Mouse (Mus musculus) lung, embryonic 16.5 days (tissue): ENCODE measurements around the gene Ctnna3. TPM values are rescaled to one million over a fixed set of nuclear protein-coding genes. Genes with fewer than 3 reads are reported as not detected.
A peak's percentile ranks its signal among the peaks of the same experiment; 100 is the strongest.

Experiments used
- ATAC-seq: fragments of 200-750 bp; cut with Nextera tagmentation; 2 replicates; pipeline ENCODE4 v1.8.0; 2017; ENCODE audit warnings: low read depth, mild to moderate bottlenecking, moderate library complexity
- H3K27ac ChIP-seq: fragments of 300-500 bp; sonication (generic); 2 replicates; pipeline ENCODE4 v1.5.1; 2014; ENCODE audit warnings: mild to moderate bottlenecking, control low read depth, low read length
- H3K27me3 ChIP-seq: fragments of 300-500 bp; sonication (generic); 2 replicates; pipeline ENCODE4 v1.6.1; 2014; ENCODE audit warnings: low read depth, low read length, mixed read lengths; ENCODE audit not compliant: control insufficient read depth, insufficient read depth
- H3K36me3 ChIP-seq: fragments of 300-500 bp; sonication (generic); 2 replicates; pipeline ENCODE4 v1.6.1; 2014; ENCODE audit warnings: low read length; ENCODE audit not compliant: control insufficient read depth, insufficient read depth
- H3K4me1 ChIP-seq: fragments of 300-500 bp; sonication (generic); replicated peaks from 2 replicates; pipeline ENCODE4 v1.6.1; 2014; ENCODE audit warnings: low read length, mixed read lengths; ENCODE audit not compliant: control insufficient read depth, insufficient read depth
- H3K4me2 ChIP-seq: fragments of 300-500 bp; sonication (generic); 2 replicates; pipeline ENCODE4 v1.6.1; 2014; ENCODE audit warnings: low read depth, low read length, control low read depth
- H3K4me3 ChIP-seq: fragments of 300-500 bp; sonication (generic); 2 replicates; pipeline ENCODE4 v1.5.1; 2014; ENCODE audit warnings: mild to moderate bottlenecking, low read length, control low read depth
- H3K9ac ChIP-seq: fragments of 300-500 bp; sonication (generic); 2 replicates; pipeline ENCODE4 v1.6.1; 2014; ENCODE audit warnings: low read length, control low read depth
- H3K9me3 ChIP-seq: fragments of 300-500 bp; sonication (generic); 2 replicates; pipeline ENCODE4 v1.6.1; 2016; ENCODE audit warnings: low read length; ENCODE audit not compliant: control insufficient read depth
- WGBS: fragments of 180-500 bp; shearing (Covaris S2); extraction: QIAGEN DNeasy Blood & Tissue Kit; methylation state at CpG from one replicate; pipeline ENCODE4 v1.1.7; 2014; 5-methylcytosine and 5-hydroxymethylcytosine counted together
- polyA plus RNA-seq: library from polyadenylated mRNA; unstranded; fragments of >200 nt; fragmentation: Nextera tagmentation; extraction: Ambion mirVana; gene quantifications from 2 replicates; pipeline ENCODE4 v1.2.1, GENCODE M21; 2015

The Ctnna3 gene
- polyA plus RNA-seq, 1 experiment from 2014 or later = 0.99 TPM

DNA sequence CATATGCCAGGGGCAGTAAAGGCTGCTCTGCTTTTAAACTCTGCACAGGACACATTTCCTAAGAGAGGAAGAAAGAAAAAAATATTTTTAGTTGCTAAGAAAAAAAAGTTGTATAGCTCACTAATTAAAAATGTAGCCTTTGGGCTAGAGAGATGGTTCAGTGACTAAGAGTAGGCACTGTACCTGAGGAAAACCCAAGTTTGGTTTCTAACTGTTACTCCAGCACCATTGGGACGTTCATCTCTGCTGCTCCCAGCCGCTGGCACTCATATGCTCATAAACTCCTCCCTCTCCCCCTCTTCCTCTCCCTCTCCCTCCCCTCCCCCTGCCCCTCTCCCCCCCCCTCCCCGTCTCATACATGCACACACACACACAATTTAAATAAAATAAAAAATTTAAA lies 1441.0 kb downstream of the Ctnna3 start:
- no peaks in the 10 kb centered on the region; the same call in 1 of the 2 replicates for H3K9me3 ChIP-seq
- no peak overlapping the region for H3K4me2 ChIP-seq
- no peaks in the 10 kb centered on the region for H3K4me1 ChIP-seq
- 57% methylated on average over 2 of the region's 3 CpGs for WGBS
- no peak overlapping the region for H3K27ac ChIP-seq
- no peaks in the 10 kb centered on the region for H3K27me3 ChIP-seq
- H3K36me3 ChIP-seq = no peaks in the 10 kb centered on the region
- ATAC-seq = no peak
- no peak overlapping the region for H3K9ac ChIP-seq
- no peak overlapping the region for H3K4me3 ChIP-seq

DNA sequence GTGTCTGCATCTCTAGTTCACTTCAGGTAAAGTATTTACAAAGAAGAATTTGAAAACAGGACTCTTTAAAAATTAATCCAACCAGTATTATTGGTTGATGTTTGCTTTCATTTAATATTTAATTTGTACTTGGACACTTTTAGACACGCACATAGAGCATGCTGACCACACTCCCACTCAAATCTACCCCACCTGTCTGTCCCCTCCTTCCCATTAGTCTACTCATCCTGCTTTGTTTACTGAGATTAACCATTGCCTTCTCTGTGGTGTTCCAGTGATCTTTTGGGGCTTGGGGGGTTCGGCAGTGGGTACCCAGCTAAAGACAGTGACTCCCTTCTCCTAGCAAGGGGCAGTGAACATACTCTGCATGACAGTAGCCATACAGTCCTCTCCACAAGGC lies 1446.6 kb downstream of the Ctnna3 start:
- no peak for ATAC-seq

DNA sequence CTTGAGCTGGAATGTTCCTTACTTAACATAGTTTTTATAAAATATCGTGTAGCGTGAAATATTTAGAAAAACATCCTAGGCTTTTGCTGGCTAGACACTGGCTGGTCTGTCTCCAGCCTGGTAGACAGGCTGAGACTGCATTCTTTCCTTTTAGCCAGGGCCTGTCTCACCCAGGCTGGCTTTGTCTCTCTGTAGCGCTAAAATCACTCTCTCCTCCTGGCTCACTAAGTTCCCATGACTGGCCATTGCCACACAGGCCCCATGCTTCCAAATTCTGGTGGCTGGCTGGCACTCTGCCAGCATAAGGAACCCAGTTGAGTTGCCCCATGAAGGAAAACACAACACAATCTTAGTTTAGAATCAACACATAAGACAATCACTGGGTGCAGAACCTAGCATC lies 1450.0 kb downstream of the Ctnna3 start:
- no peak for ATAC-seq
- WGBS = 74% methylated on average over 3 of the region's 3 CpGs
- H3K4me2 ChIP-seq = no peak overlapping the region

More for the DNA sequence above, 1446.6 kb downstream of the Ctnna3 start:
- H3K4me3 ChIP-seq = no peak overlapping the region
- H3K4me1 ChIP-seq = no peaks in the 10 kb centered on the region
- H3K4me2 ChIP-seq = no peak overlapping the region
- H3K9me3 ChIP-seq = no peaks in the 10 kb centered on the region
- no peak overlapping the region for H3K27ac ChIP-seq
- H3K36me3 ChIP-seq = no peaks in the 10 kb centered on the region
- H3K27me3 ChIP-seq = no peaks in the 10 kb centered on the region
- H3K9ac ChIP-seq = no peak overlapping the region
- WGBS = 64% methylated on average over 2 of the region's 2 CpGs

DNA sequence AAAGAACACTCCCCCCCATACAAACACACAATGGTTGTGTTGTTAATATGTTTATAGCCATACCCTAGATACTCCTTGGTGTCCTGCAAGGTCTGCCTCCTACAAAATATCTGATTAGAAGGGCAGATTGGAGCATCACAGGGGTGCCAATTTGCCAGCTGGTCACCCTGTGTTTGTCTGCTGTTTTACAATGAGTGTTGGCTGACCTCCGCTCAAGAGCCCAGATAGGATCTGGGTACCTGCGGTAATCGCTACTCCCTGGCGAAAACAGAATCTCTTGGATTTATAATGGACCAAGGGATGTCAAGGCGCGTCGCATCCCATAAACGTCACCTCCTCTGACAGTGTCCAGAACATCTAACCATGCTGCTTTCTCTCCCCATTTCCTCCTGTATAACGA lies 1457.0 kb downstream of the Ctnna3 start:
- H3K4me3 ChIP-seq = no peak overlapping the region
- H3K4me1 ChIP-seq = no peaks in the 10 kb centered on the region
- 94% methylated on average over 9 of the region's 9 CpGs for WGBS

More for the DNA sequence above, 1450.0 kb downstream of the Ctnna3 start:
- no peak overlapping the region for H3K27ac ChIP-seq
- H3K4me3 ChIP-seq = no peak overlapping the region
- no peak overlapping the region for H3K9ac ChIP-seq
- H3K9me3 ChIP-seq = no peaks in the 10 kb centered on the region
- H3K4me1 ChIP-seq = no peaks in the 10 kb centered on the region
- no peaks in the 10 kb centered on the region for H3K27me3 ChIP-seq
- H3K36me3 ChIP-seq = no peaks in the 10 kb centered on the region

DNA sequence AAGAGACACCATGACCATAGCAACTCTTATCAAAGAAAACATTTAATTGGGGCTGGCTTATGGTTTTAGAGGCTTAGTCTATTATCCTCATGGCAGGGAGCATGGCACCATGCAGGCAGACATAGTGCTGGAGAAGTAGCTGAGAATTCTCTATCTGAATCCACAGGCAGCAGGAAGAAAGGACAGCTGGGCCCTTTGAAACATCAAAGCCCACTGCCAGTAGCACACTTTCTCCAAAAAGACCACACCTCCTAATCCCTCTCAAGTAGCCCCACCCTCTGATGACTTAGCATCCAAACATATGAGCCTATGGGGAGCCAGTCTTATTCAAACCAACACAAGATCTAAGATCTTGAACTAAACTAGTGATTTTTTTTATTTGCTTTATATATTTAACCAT lies 1462.6 kb downstream of the Ctnna3 start:
- no peak overlapping the region for H3K27ac ChIP-seq
- H3K36me3 ChIP-seq = no peaks in the 10 kb centered on the region
- no peak overlapping the region for H3K9ac ChIP-seq
- no peaks in the 10 kb centered on the region for H3K9me3 ChIP-seq
- ATAC-seq = no peak
- no peak overlapping the region for H3K4me3 ChIP-seq
- no peaks in the 10 kb centered on the region for H3K4me1 ChIP-seq
- no peak overlapping the region for H3K4me2 ChIP-seq
- no peaks in the 10 kb centered on the region for H3K27me3 ChIP-seq

More for the DNA sequence above, 1457.0 kb downstream of the Ctnna3 start:
- ATAC-seq = no peak
- Histone ChIP-seq H3K27ac (no peak overlapping the region), H3K4me2 (no peak overlapping the region), H3K9me3 (no peaks in the 10 kb centered on the region), H3K9ac (no peak overlapping the region), H3K36me3 (no peaks in the 10 kb centered on the region), H3K27me3 (no peaks in the 10 kb centered on the region)

DNA sequence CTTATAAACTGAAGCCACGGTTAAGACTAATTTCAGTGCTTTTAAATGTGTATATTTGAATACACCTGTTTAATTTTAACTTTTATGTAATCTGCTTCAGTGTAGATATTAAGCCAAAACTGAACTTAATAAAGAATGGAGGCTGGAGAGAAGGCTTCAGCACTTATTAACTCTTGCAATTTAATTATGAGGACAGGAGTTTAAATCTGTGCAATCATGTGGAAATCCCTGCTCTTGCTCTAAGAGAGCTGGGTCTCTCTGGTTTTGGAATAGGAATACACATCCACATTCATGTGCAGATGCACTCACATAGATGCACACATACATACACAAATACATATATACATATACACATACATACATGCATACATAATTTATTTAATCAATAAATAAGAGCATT lies 1468.8 kb downstream of the Ctnna3 start:
- Histone ChIP-seq H3K27me3 (no peaks in the 10 kb centered on the region), H3K4me1 (no peaks in the 10 kb centered on the region), H3K9me3 (no peaks in the 10 kb centered on the region), H3K36me3 (no peaks in the 10 kb centered on the region), H3K4me2 (no peak overlapping the region), H3K9ac (no peak overlapping the region), H3K4me3 (no peak overlapping the region), H3K27ac (no peak overlapping the region)
- no peak for ATAC-seq
- WGBS = 76% methylated on average over 1 of the region's 1 CpGs

DNA sequence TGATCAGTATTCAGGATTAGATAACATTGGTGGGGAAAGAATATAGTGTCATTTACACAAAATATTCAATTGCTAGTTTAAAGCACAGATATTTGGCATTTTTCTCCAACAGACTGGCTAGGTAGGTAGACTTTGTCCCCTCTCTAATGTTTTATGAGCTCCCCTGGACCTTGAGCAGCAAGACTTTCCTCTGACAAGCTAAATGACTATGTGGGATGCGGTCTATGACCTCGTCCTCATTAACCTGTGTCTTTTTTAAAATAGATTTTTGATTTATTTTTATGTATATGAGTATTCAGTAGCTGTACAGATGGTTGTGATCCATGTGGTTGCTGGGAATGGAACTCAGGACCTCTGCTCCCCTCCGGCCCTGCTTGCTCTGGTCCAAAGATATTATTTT lies 1471.8 kb downstream of the Ctnna3 start:
- Histone ChIP-seq H3K4me2 (no peak overlapping the region), H3K9me3 (no peaks in the 10 kb centered on the region), H3K4me1 (no peaks in the 10 kb centered on the region), H3K27me3 (no peaks in the 10 kb centered on the region), H3K36me3 (no peaks in the 10 kb centered on the region), H3K27ac (no peak overlapping the region), H3K9ac (no peak overlapping the region), H3K4me3 (no peak overlapping the region)
- no peak for ATAC-seq
- 80% methylated on average over 3 of the region's 3 CpGs for WGBS

DNA sequence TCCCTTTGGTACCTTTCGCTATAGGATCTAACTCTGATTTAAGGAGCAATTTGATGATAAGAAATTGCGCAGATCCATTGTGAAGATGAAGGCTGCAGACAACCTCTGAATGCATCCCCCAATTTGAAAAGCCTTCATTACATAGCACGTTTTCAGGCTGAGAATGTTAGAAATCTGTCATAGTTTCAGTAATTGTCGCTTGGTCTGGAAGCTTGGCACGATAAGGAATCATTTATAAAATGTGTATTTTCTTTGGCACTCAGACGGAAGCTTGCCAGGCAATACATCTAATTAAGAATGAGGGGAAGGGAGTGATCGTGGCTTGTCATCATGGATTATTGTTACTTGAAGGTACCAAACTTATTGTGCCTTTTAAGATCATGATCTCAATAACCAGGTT lies 1511.1 kb downstream of the Ctnna3 start:
- Histone ChIP-seq H3K9ac (no peak overlapping the region), H3K9me3 (no peaks in the 10 kb centered on the region), H3K4me3 (no peak overlapping the region), H3K36me3 (no peaks in the 10 kb centered on the region), H3K4me2 (no peak overlapping the region), H3K27me3 (no peaks in the 10 kb centered on the region), H3K4me1 (no peaks in the 10 kb centered on the region), H3K27ac (no peak overlapping the region)
- 76% methylated on average over 7 of the region's 7 CpGs for WGBS
- no peak for ATAC-seq

DNA sequence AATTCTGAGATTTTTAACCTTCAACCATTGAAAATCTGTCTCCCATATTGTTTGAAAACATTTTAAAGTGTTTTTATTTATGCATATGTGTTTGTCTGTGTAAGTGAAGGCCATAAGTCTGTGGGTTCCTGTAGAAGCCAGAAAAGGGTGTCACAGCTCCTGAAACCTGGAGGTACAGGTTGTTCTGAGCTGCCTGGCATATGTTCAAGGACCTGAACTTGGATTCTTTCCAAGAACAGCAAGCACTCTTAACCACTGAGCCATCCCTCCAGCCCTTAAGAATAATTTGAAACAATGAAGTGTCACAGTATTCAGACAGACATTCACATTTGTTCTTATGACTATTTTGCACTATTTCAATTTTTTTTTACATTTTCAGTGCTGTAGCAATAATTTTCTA lies 1528.5 kb downstream of the Ctnna3 start:
- Histone ChIP-seq H3K27me3 (no peaks in the 10 kb centered on the region), H3K36me3 (no peaks in the 10 kb centered on the region), H3K9me3 (no peaks in the 10 kb centered on the region), H3K27ac (no peak overlapping the region), H3K4me2 (no peak overlapping the region), H3K9ac (no peak overlapping the region), H3K4me1 (no peaks in the 10 kb centered on the region), H3K4me3 (no peak overlapping the region)
- ATAC-seq = no peak

DNA sequence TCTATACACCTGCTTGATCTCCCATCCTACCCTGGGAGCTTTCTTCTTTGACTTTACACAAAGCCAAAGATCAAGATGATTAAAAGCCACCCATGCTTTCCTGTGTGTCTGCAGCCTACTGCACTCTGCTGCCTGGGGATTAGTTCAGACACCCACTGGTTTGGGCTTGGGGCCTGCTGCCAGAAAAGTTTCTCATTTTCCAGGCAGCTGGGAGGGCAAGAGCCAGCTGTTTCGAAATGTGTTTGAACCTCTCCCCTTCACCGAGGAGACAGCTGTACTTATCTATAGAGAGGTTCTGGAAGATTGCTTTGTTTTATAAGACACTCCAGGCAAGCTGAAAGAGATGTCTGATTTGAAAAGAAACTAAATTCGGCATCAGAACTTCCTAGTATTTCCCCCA lies 1563.0 kb downstream of the Ctnna3 start:
- peak; percentile 47; the same call in 1 of the 2 replicates for ATAC-seq
- H3K27ac ChIP-seq = no peak overlapping the region
- no peak overlapping the region for H3K9ac ChIP-seq
- H3K9me3 ChIP-seq = no peaks in the 10 kb centered on the region
- no peak overlapping the region for H3K4me3 ChIP-seq
- no peaks in the 10 kb centered on the region for H3K4me1 ChIP-seq
- 41% methylated on average over 3 of the region's 3 CpGs for WGBS
- no peaks in the 10 kb centered on the region for H3K36me3 ChIP-seq
- no peaks in the 10 kb centered on the region for H3K27me3 ChIP-seq
- no peak overlapping the region for H3K4me2 ChIP-seq
